Mouse (Mus musculus) stomach, embryonic 14.5 days (tissue): ENCODE results near the gene Zfp14. TPM values are rescaled to one million over a fixed set of nuclear protein-coding genes. Genes with fewer than 3 reads are reported as not detected.

Source experiments
- ATAC-seq: fragments of 200-750 bp; cut with Nextera tagmentation; 2 replicates; pipeline ENCODE4 v1.8.0; 2017; ENCODE audit warnings: low read depth, moderate TSS enrichment; ENCODE audit not compliant: insufficient number of reproducible peaks, insufficient read depth, low FRiP score
- H3K27ac ChIP-seq: fragments of 300-500 bp; sonication (generic); 2 replicates; pipeline ENCODE4 v1.5.1; 2014; ENCODE audit warnings: mild to moderate bottlenecking, low read length, moderate library complexity, mixed read lengths
- H3K27me3 ChIP-seq: fragments of 300-500 bp; sonication (generic); 2 replicates; pipeline ENCODE4 v1.6.1; 2014; ENCODE audit warnings: low read length, control low read depth, mixed read lengths; ENCODE audit not compliant: control insufficient read depth, insufficient read depth
- H3K36me3 ChIP-seq: fragments of 300-500 bp; sonication (generic); 2 replicates; pipeline ENCODE4 v1.6.1; 2014; ENCODE audit warnings: mild to moderate bottlenecking, control low read depth, low read length, moderate library complexity, mixed read lengths; ENCODE audit not compliant: control insufficient read depth, insufficient read depth
- H3K4me1 ChIP-seq: fragments of 300-500 bp; sonication (generic); 2 replicates; pipeline ENCODE4 v1.6.1; 2014; ENCODE audit warnings: low read length, control low read depth, mixed read lengths; ENCODE audit not compliant: control insufficient read depth, insufficient read depth
- H3K4me2 ChIP-seq: fragments of 300-500 bp; sonication (generic); replicated peaks from 2 replicates; pipeline ENCODE4 v1.6.1; 2014; ENCODE audit warnings: low read depth, low read length, control low read depth
- H3K4me3 ChIP-seq: fragments of 300-500 bp; sonication (generic); 2 replicates; pipeline ENCODE4 v1.5.1; 2014; ENCODE audit warnings: low read depth, low read length, control low read depth
- H3K9ac ChIP-seq: fragments of 300-500 bp; sonication (generic); replicated peaks from 2 replicates; pipeline ENCODE4 v1.6.1; 2014; ENCODE audit warnings: low read depth, mild to moderate bottlenecking, control low read depth, low read length, moderate library complexity, mixed read lengths
- H3K9me3 ChIP-seq: fragments of 300-500 bp; sonication (generic); 2 replicates; pipeline ENCODE4 v1.6.1; 2016; ENCODE audit warnings: low read depth, low read length, control low read depth; ENCODE audit not compliant: control insufficient read depth
- WGBS: fragments of 180-500 bp; shearing (Covaris S2); extraction: QIAGEN DNeasy Blood & Tissue Kit; methylation state at CpG from one replicate; pipeline ENCODE4 v1.1.7; 2014; 5-methylcytosine and 5-hydroxymethylcytosine counted together
- polyA plus RNA-seq: library from polyadenylated mRNA; unstranded; fragments of >200 nt; fragmentation: Nextera tagmentation; extraction: Ambion mirVana; gene quantifications from 2 replicates; pipeline ENCODE4 v1.2.1, GENCODE M21; 2014

Gene Zfp14
- polyA plus RNA-seq, 1 experiment from 2014 or later, result 3.6 TPM

GRCm38 (mm10) chr7:30023324-30023723, 27.9 kb downstream of the Zfp14 start:
- no peaks in the 10 kb centered on the region for H3K9me3 ChIP-seq
- no peak overlapping the region for H3K9ac ChIP-seq
- H3K4me3 ChIP-seq, result no peak overlapping the region
- no peaks in the 10 kb centered on the region for H3K27me3 ChIP-seq
- peaks cover 69% of the 10 kb centered on the region for H3K36me3 ChIP-seq
- no peak overlapping the region for H3K27ac ChIP-seq
- WGBS, result 94% methylated on average over 9 of the region's 9 CpGs
- H3K4me2 ChIP-seq, result no peak overlapping the region
- H3K4me1 ChIP-seq, result no peaks in the 10 kb centered on the region
- ATAC-seq, result no peak

GRCm38 (mm10) chr7:30019543-30019942, 31.6 kb downstream of the Zfp14 start:
- 82% methylated on average over 2 of the region's 2 CpGs for WGBS
- H3K36me3 ChIP-seq, result peaks cover 80% of the 10 kb centered on the region
- H3K27ac ChIP-seq, result no peak overlapping the region
- H3K4me3 ChIP-seq, result no peak overlapping the region
- H3K4me1 ChIP-seq, result no peaks in the 10 kb centered on the region
- H3K27me3 ChIP-seq, result no peaks in the 10 kb centered on the region
- H3K4me2 ChIP-seq, result no peak overlapping the region
- no peaks in the 10 kb centered on the region for H3K9me3 ChIP-seq
- no peak for ATAC-seq
- H3K9ac ChIP-seq, result no peak overlapping the region

GRCm38 (mm10) chr7:30017226-30017625, 34.0 kb downstream of the Zfp14 start:
- H3K9ac ChIP-seq, result no peak overlapping the region
- H3K36me3 ChIP-seq, result peaks cover 74% of the 10 kb centered on the region
- no peaks in the 10 kb centered on the region for H3K27me3 ChIP-seq
- no peak overlapping the region for H3K4me3 ChIP-seq
- H3K9me3 ChIP-seq, result no peaks in the 10 kb centered on the region
- no peak for ATAC-seq
- H3K4me2 ChIP-seq, result no peak overlapping the region
- H3K27ac ChIP-seq, result no peak overlapping the region
- H3K4me1 ChIP-seq, result no peaks in the 10 kb centered on the region
- 95% methylated on average over 6 of the region's 6 CpGs for WGBS

- no peak overlapping the region for H3K4me3 ChIP-seq
- no peaks in the 10 kb centered on the region for H3K9me3 ChIP-seq
- H3K27me3 ChIP-seq, result no peaks in the 10 kb centered on the region
- no peak overlapping the region for H3K4me2 ChIP-seq
- 78% methylated on average over 4 of the region's 4 CpGs for WGBS
- no peak for ATAC-seq
- 0 out of 2 replicates have a peak, but pooled peaks cover 2% of the 10 kb centered on the region for H3K4me1 ChIP-seq
- H3K36me3 ChIP-seq, result peaks cover 47% of the 10 kb centered on the region
- no peak overlapping the region for H3K27ac ChIP-seq
- no peak overlapping the region for H3K9ac ChIP-seq
These were observed 38.2 kb downstream of the Zfp14 start for GRCm38 (mm10) chr7:30012956-30013363.

GRCm38 (mm10) chr7:30010551-30011195, 40.5 kb downstream of the Zfp14 start:
- Histone ChIP-seq H3K4me3 (no peak overlapping the region), H3K36me3 (peaks cover 27% of the 10 kb centered on the region), H3K4me1 (0 out of 2 replicates have a peak, but pooled peaks cover 2% of the 10 kb centered on the region), H3K9ac (no peak overlapping the region), H3K4me2 (no peak overlapping the region), H3K27me3 (no peaks in the 10 kb centered on the region), H3K27ac (no peak overlapping the region), H3K9me3 (no peaks in the 10 kb centered on the region)
- no peak for ATAC-seq
- WGBS, result 82% methylated on average over 10 of the region's 10 CpGs

- Histone ChIP-seq H3K27ac (no peak overlapping the region), H3K4me1 (0 out of 2 replicates have a peak, but pooled peaks cover 2% of the 10 kb centered on the region), H3K36me3 (peaks cover 24% of the 10 kb centered on the region), H3K9ac (no peak overlapping the region), H3K9me3 (no peaks in the 10 kb centered on the region), H3K4me2 (no peak overlapping the region), H3K27me3 (no peaks in the 10 kb centered on the region), H3K4me3 (no peak overlapping the region)
- no peak for ATAC-seq
- 53% methylated on average over 21 of the region's 21 CpGs for WGBS
These were observed 41.7 kb downstream of the Zfp14 start for GRCm38 (mm10) chr7:30009321-30010085.

- H3K27me3 ChIP-seq, result no peaks in the 10 kb centered on the region
- H3K36me3 ChIP-seq, result peaks cover 11% of the 10 kb centered on the region; the same call in 1 of the 2 replicates
- H3K4me1 ChIP-seq, result 0 out of 2 replicates have a peak, but pooled peaks cover 2% of the 10 kb centered on the region
- no peaks in the 10 kb centered on the region for H3K9me3 ChIP-seq
- ATAC-seq, result no peak
- 0 out of 2 replicates have a peak overlapping the region, but pooled peaks have one; percentile 3 for H3K9ac ChIP-seq
- no peak overlapping the region for H3K4me2 ChIP-seq
- H3K4me3 ChIP-seq, result no peak overlapping the region
- 72% methylated on average over 6 of the region's 6 CpGs for WGBS
- H3K27ac ChIP-seq, result no peak overlapping the region
These were observed 43.0 kb downstream of the Zfp14 start for GRCm38 (mm10) chr7:30008020-30008690.

- no peak overlapping the region for H3K27ac ChIP-seq
These were observed 43.6 kb downstream of the Zfp14 start for GRCm38 (mm10) chr7:30007601-30008000.

More at GRCm38 (mm10) chr7:30007601-30008000, 43.6 kb downstream of the Zfp14 start:
- 0 out of 2 replicates have a peak, but pooled peaks cover 2% of the 10 kb centered on the region for H3K4me1 ChIP-seq
- H3K9ac ChIP-seq, result no peak overlapping the region
- no peaks in the 10 kb centered on the region for H3K9me3 ChIP-seq
- 100% methylated on average over 1 of the region's 1 CpGs for WGBS
- H3K4me3 ChIP-seq, result no peak overlapping the region
- no peak overlapping the region for H3K4me2 ChIP-seq
- ATAC-seq, result no peak
- no peaks in the 10 kb centered on the region for H3K27me3 ChIP-seq
- peaks cover 8% of the 10 kb centered on the region; the same call in 1 of the 2 replicates for H3K36me3 ChIP-seq
